Comparison of ENCODE assay signal across 8 mouse cellular contexts in genomic region chr6:90461771-90462170, GRCm38 (mm10). TPM values are rescaled to one million over a fixed set of nuclear protein-coding genes. Genes with fewer than 3 reads are reported as not detected.
DNase-seq lines count a peak whose midpoint lies in the region; ATAC-seq lines count a peak whose summit lies in the region.

No protein-coding gene starts in this region.

- H3K27ac ChIP-seq in heart, embryonic 13.5 days (replicated peaks), result no peak overlapping the region
- H3K27ac ChIP-seq in hindbrain, embryonic 15.5 days (replicated peaks), result peak overlapping the region; percentile 77; the same call in 1 of the 2 replicates
- no peak overlapping the region for H3K27ac ChIP-seq in midbrain, embryonic 12.5 days (replicated peaks)

- peak overlapping the region; percentile 64 for H3K4me3 ChIP-seq in heart, embryonic 13.5 days
- peak overlapping the region; percentile 63 for H3K4me3 ChIP-seq in hindbrain, embryonic 15.5 days
- H3K4me3 ChIP-seq in midbrain, embryonic 12.5 days, result peak overlapping the region; percentile 67

- H3K27me3 ChIP-seq in heart, embryonic 13.5 days (replicated peaks), result peaks cover 40% of the 10 kb centered on the region
- peaks cover 17% of the 10 kb centered on the region; the same call in 1 of the 2 replicates for H3K27me3 ChIP-seq in hindbrain, embryonic 15.5 days
- H3K27me3 ChIP-seq in midbrain, embryonic 12.5 days, result peaks cover 67% of the 10 kb centered on the region

- peaks cover 22% of the 10 kb centered on the region for H3K4me1 ChIP-seq in heart, embryonic 13.5 days
- H3K4me1 ChIP-seq in hindbrain, embryonic 15.5 days (replicated peaks), result peaks cover 27% of the 10 kb centered on the region
- H3K4me1 ChIP-seq in midbrain, embryonic 12.5 days, result peaks cover 12% of the 10 kb centered on the region

- 15% methylated on average over 12 of the region's 12 CpGs for WGBS in heart, embryonic 13.5 days
- WGBS in hindbrain, embryonic 15.5 days, result 13% methylated on average over 12 of the region's 12 CpGs
- 11% methylated on average over 12 of the region's 12 CpGs for WGBS in midbrain, embryonic 12.5 days

- no peaks in the 10 kb centered on the region for H3K9me3 ChIP-seq in heart, embryonic 13.5 days
- no peaks in the 10 kb centered on the region for H3K9me3 ChIP-seq in hindbrain, embryonic 15.5 days
- no peaks in the 10 kb centered on the region for H3K9me3 ChIP-seq in midbrain, embryonic 12.5 days

- H3K9ac ChIP-seq in heart, embryonic 13.5 days, result peak overlapping the region; percentile 84; the same call in 1 of the 2 replicates
- peak overlapping the region; percentile 59 for H3K9ac ChIP-seq in hindbrain, embryonic 15.5 days
- H3K9ac ChIP-seq in midbrain, embryonic 12.5 days (replicated peaks), result peak overlapping the region; percentile 62

- ATAC-seq in heart, embryonic 13.5 days (ENCODE audit: extremely low read depth, insufficient number of reproducible peaks, low FRiP score, low TSS enrichment), result no peak
- peak; percentile 2; the same call in 1 of the 2 replicates for ATAC-seq in hindbrain, embryonic 15.5 days (ENCODE audit: low FRiP score, low read depth)
- ATAC-seq in midbrain, embryonic 12.5 days (ENCODE audit: low FRiP score, low read depth), result no peak

- DNase-seq in heart, adult 9 months (ENCODE audit: low spot score in 2 of 2), result no peak
- DNase-seq in cerebellum, adult 9-11 months, result peak; percentile 56
- no peak for DNase-seq in spleen, adult 18-20 months
- no peak for DNase-seq in urinary bladder, postnatal 14 days (ENCODE audit: low spot score)
- DNase-seq in MN1 (ENCODE audit: low spot score), result no peak

- H3K36me3 ChIP-seq in heart, embryonic 13.5 days, result peaks cover 2% of the 10 kb centered on the region; the same call in 1 of the 2 replicates
- H3K36me3 ChIP-seq in hindbrain, embryonic 15.5 days, result no peaks in the 10 kb centered on the region
- no peaks in the 10 kb centered on the region for H3K36me3 ChIP-seq in midbrain, embryonic 12.5 days

- H3K4me2 ChIP-seq in heart, embryonic 13.5 days, result peak overlapping the region; percentile 95
- H3K4me2 ChIP-seq in hindbrain, embryonic 15.5 days, result peak overlapping the region; percentile 100
- H3K4me2 ChIP-seq in midbrain, embryonic 12.5 days (replicated peaks), result peak overlapping the region; percentile 100

RNA-seq across cellular contexts. Expression of gene Klf15, which starts 0.6 kb away (rescaled TPM):
- polyA plus RNA-seq in heart, embryonic 13.5 days (2015; fragmentation: Nextera tagmentation; extraction: Ambion mirVana), result 5.8 and 7.9 TPM in 2 replicates
- 17.3 and 20.0 TPM in 2 replicates for polyA plus RNA-seq in hindbrain, embryonic 15.5 days (2015; fragmentation: Nextera tagmentation; extraction: Ambion mirVana)
- polyA plus RNA-seq in midbrain, embryonic 12.5 days (2016; fragmentation: Nextera tagmentation; extraction: Ambion mirVana), result 5.3 and 5.5 TPM in 2 replicates

RNA-seq across cellular contexts. Expression of gene Aldh1l1, which starts 24.5 kb away (rescaled TPM):
- polyA plus RNA-seq in heart, embryonic 13.5 days (2015; fragmentation: Nextera tagmentation; extraction: Ambion mirVana), result 1.1 and 1.5 TPM in 2 replicates
- polyA plus RNA-seq in hindbrain, embryonic 15.5 days (2015; fragmentation: Nextera tagmentation; extraction: Ambion mirVana), result 65.8 and 81.7 TPM in 2 replicates
- 8.8 and 11.6 TPM in 2 replicates for polyA plus RNA-seq in midbrain, embryonic 12.5 days (2016; fragmentation: Nextera tagmentation; extraction: Ambion mirVana)

RNA-seq across cellular contexts. Expression of gene Cfap100, which starts 33.2 kb away (rescaled TPM):
- 0.05 and 0.28 TPM in 2 replicates for polyA plus RNA-seq in heart, embryonic 13.5 days (2015; fragmentation: Nextera tagmentation; extraction: Ambion mirVana)
- 6.7 and 7.2 TPM in 2 replicates for polyA plus RNA-seq in hindbrain, embryonic 15.5 days (2015; fragmentation: Nextera tagmentation; extraction: Ambion mirVana)
- 3.5 and 4.3 TPM in 2 replicates for polyA plus RNA-seq in midbrain, embryonic 12.5 days (2016; fragmentation: Nextera tagmentation; extraction: Ambion mirVana)
